Mouse (Mus musculus) C2C12 (cell line): ENCODE measurements at regions not wholly inside any gene's neighbourhood (a gene's known extent, or its start where the extent isn't known, plus 50 kb on each side); places are given as distances from the start of the nearest gene placed in this dataset.

Experiments
- CTCF ChIP-seq: IDR thresholded peaks from one replicate; pipeline ENCODE4 v1.5.1; 2011; ENCODE audit not compliant: control insufficient read depth, insufficient read depth, insufficient read length
- MAX ChIP-seq: IDR thresholded peaks from one replicate; pipeline ENCODE4 v1.6.1; 2011; ENCODE audit warnings: mild to moderate bottlenecking, control low read depth
- MYOD1 ChIP-seq: IDR thresholded peaks from one replicate; pipeline ENCODE4 v1.6.1; 2011; ENCODE audit warnings: low read depth; ENCODE audit not compliant: control insufficient read depth, insufficient read length
- USF1 ChIP-seq: IDR thresholded peaks from one replicate; pipeline ENCODE4 v1.6.1; 2011; ENCODE audit warnings: low read depth, mild to moderate bottlenecking, control low read depth, moderate library complexity

GRCm38 (mm10) chr2:45601332-45601900 is 484.2 kb upstream of the Zeb2 start:
- TF ChIP-seq USF1 (no peak), CTCF (no peak), MAX (no peak), MYOD1 (no peak)
